ENCODE assay signal across 24 mouse cellular contexts in the genomic region with DNA sequence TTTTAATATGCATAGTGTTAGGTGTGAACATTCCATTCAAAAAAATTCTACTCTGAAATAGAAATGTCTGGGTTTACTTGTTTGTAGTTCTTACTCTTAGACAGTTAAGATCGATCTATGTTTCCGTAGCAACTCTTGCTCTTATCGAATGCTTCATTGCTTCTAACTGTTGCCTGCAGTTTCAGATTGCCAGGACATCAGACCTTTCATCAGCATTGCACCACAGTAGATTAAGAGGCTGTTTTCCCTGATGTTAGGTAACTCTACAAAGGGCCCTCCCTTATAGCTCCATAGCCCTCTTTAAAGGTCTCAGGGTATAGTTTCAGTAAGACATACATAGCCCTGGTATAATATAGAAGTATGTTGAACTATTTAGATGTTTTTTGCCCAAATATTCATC. TPM values are rescaled to one million over a fixed set of nuclear protein-coding genes. Genes with fewer than 3 reads are reported as not detected.
A peak's percentile ranks its signal among the peaks of the same experiment; 100 is the strongest.
DNase-seq lines count a peak whose midpoint lies in the region; ATAC-seq and TF ChIP-seq lines count a peak whose summit lies in the region.
"Had no signal": no experiment of that assay in that cellular context is flagged by ENCODE, and none has a peak within 500 bp of the region (broad histone marks: within the 10 kb centered on the region; RNA-seq: fewer than 3 reads in every experiment).

No protein-coding gene starts in this region.

- H3K9me3 ChIP-seq in MEL (replicated peaks; ENCODE audit: insufficient read depth, low read length) = no peaks in the 10 kb centered on the region
- H3K9me3 ChIP-seq in liver, embryonic 12.5 days (replicated peaks) = no peaks in the 10 kb centered on the region
- H3K9me3 ChIP-seq: forebrain, embryonic 15.5 days; limb, embryonic 10.5 days had no signal

- no peak for TF ChIP-seq POLR2A in MEL (IDR thresholded peaks at IDR 0.05; ENCODE audit: control insufficient read depth in 1 of 2, insufficient read depth in 1 of 2, low read depth in 1 of 2, low read length in 2 of 2, poor library complexity in 1 of 2)

- peak; percentile 90 for ATAC-seq in liver, embryonic 12.5 days
- ATAC-seq in megakaryocyte progenitor cell, adult 5-6 weeks (replicated peaks; ENCODE audit: poor library complexity) = peak; percentile 78
- no peak for ATAC-seq in activated CD4-positive, CD25-positive, alpha-beta regulatory T cell, adult 4 months
- ATAC-seq: forebrain, embryonic 15.5 days had no signal

- H3K36me3 ChIP-seq in MEL (ENCODE audit: control insufficient read depth in 1 of 2, insufficient read depth in 2 of 2, low read length in 2 of 2) = peaks cover 0 to 33% of the 10 kb centered on the region in 2 experiments; a peak in 2 of 4 replicates
- no peaks in the 10 kb centered on the region for H3K36me3 ChIP-seq in liver, embryonic 12.5 days
- H3K36me3 ChIP-seq: forebrain, embryonic 15.5 days; limb, embryonic 10.5 days had no signal

- H3K27me3 ChIP-seq in MEL (ENCODE audit: control insufficient read depth in 1 of 2, insufficient read depth in 2 of 2, low read length in 2 of 2) = no peaks in the 10 kb centered on the region
- no peaks in the 10 kb centered on the region for H3K27me3 ChIP-seq in liver, embryonic 12.5 days (replicated peaks)
- H3K27me3 ChIP-seq: forebrain, embryonic 15.5 days had no signal

- no peak overlapping the region for H3K27ac ChIP-seq in MEL (ENCODE audit: control insufficient read depth, low read depth, low read length)
- H3K27ac ChIP-seq in liver, embryonic 12.5 days = peak overlapping the region; percentile 92
- H3K27ac ChIP-seq: forebrain, embryonic 15.5 days; limb, embryonic 10.5 days had no signal

- no peak for TF ChIP-seq CTCF in MEL (IDR thresholded peaks at IDR 0.05 in 2 of 3, conservative IDR thresholded peaks at IDR 0.05 in 1 of 3; ENCODE audit: control insufficient read depth in 1 of 3, insufficient read depth in 1 of 3, low read depth in 2 of 3, low read length in 3 of 3, poor library complexity in 1 of 3, severe bottlenecking in 1 of 3)

- H3K9ac ChIP-seq in MEL (ENCODE audit: control insufficient read depth, low read depth, low read length, poor library complexity, severe bottlenecking) = no peak overlapping the region
- H3K9ac ChIP-seq in liver, embryonic 12.5 days = no peak overlapping the region
- H3K9ac ChIP-seq: forebrain, embryonic 15.5 days had no signal

- H3K4me2 ChIP-seq in liver, embryonic 12.5 days = peak overlapping the region; percentile 22
- H3K4me2 ChIP-seq: forebrain, embryonic 15.5 days had no signal

- TF ChIP-seq RAD21 in MEL (IDR thresholded peaks at IDR 0.05; ENCODE audit: low read depth, low read length) = no peak

- 24% methylated on average over 3 of the region's 3 CpGs for WGBS in liver, embryonic 12.5 days (ENCODE audit: insufficient replicate concordance)

- peak; percentile 67 for DNase-seq in MEL (ENCODE audit: low read depth, low spot score)
- DNase-seq in c-Kit-positive CD71-positive TER-119-negative erythroid progenitor cells, embryonic 14.5 days (ENCODE audit: low read depth) = peak; percentile 54
- DNase-seq in frontal cortex, postnatal 36 days (ENCODE audit: low spot score in 2 of 2) = no peak
- no peak for DNase-seq in right cerebral cortex, adult 18-20 months
- DNase-seq: adrenal gland, postnatal 14 days; cerebellum, adult 2 months; cerebellum, postnatal 36 days; gastrocnemius, postnatal 36 days; kidney, adult 2 months; kidney, postnatal 36 days; lung, adult 18-20 months; lung, postnatal 14 days; retina, postnatal 1 day; right cerebral cortex, postnatal 4 days had no signal

- no peak overlapping the region for H3K4me3 ChIP-seq in MEL (ENCODE audit: control insufficient read depth in 1 of 2, insufficient read depth in 1 of 2, low read depth in 2 of 2, low read length in 2 of 2)
- no peak overlapping the region for H3K4me3 ChIP-seq in liver, embryonic 12.5 days
- H3K4me3 ChIP-seq: forebrain, embryonic 15.5 days; limb, embryonic 10.5 days had no signal

- TF ChIP-seq EP300 in MEL (IDR thresholded peaks at IDR 0.05; ENCODE audit: low read depth in 1 of 2, low read length in 2 of 2) = peak; percentile 92 to 98

- no peaks in the 10 kb centered on the region for H3K79me2 ChIP-seq in MEL (ENCODE audit: control insufficient read depth, insufficient read depth, low read length, poor library complexity)

- peaks cover 17 to 41% of the 10 kb centered on the region in 2 experiments for H3K4me1 ChIP-seq in MEL (ENCODE audit: control insufficient read depth in 1 of 2, insufficient read depth in 2 of 2, low read length in 2 of 2)
- H3K4me1 ChIP-seq in liver, embryonic 12.5 days = peaks cover 53% of the 10 kb centered on the region
- H3K4me1 ChIP-seq: forebrain, embryonic 15.5 days; limb, embryonic 10.5 days had no signal

TF ChIP-seq in MEL, 35 proteins besides CTCF, POLR2A, EP300 and RAD21:
- TF ChIP-seq MAX (IDR thresholded peaks at IDR 0.05; ENCODE audit: low read length) (no peak), ZMIZ1 (IDR thresholded peaks at IDR 0.05; ENCODE audit: low read depth, low read length) (0 out of 2 replicates have a peak, but pooled peaks have one; percentile 22), CHD1 (IDR thresholded peaks at IDR 0.05; ENCODE audit: low read depth, low read length) (no peak), BHLHE40 (IDR thresholded peaks at IDR 0.05; ENCODE audit: borderline replicate concordance, low read depth, low read length) (no peak), GABPA (IDR thresholded peaks at IDR 0.05; ENCODE audit: low read depth, low read length) (no peak), SIN3A (IDR thresholded peaks at IDR 0.05; ENCODE audit: low read length) (peak; percentile 86), TCF12 (IDR thresholded peaks at IDR 0.05; ENCODE audit: low read depth, low read length) (peak; percentile 99), ETS1 (IDR thresholded peaks at IDR 0.05; ENCODE audit: low read depth, low read length) (peak; percentile 90), USF2 (IDR thresholded peaks at IDR 0.05; ENCODE audit: borderline replicate concordance in 1 of 2, insufficient read depth in 1 of 2, low read depth in 1 of 2, low read length in 2 of 2) (no peak), MAZ (IDR thresholded peaks at IDR 0.05; ENCODE audit: low read depth, low read length) (no peak), MYB (IDR thresholded peaks at IDR 0.05; ENCODE audit: low read depth, low read length) (peak; percentile 81), TAL1 (IDR thresholded peaks at IDR 0.05; ENCODE audit: low read length) (peak; percentile 52), GATA1 (IDR thresholded peaks at IDR 0.05; ENCODE audit: low read depth, low read length) (peak; percentile 96)
TF ChIP-seq in MEL: peak in this region for 7.

RNA-seq across cellular contexts. Expression of a gene that starts 46.7 kb away (rescaled TPM):
- not detected in 2 replicates for total RNA-seq in MEL (2012; rRNA removed)
- polyA plus RNA-seq in MEL (2012; ENCODE audit: insufficient read depth in 1 of 2, insufficient read length in 2 of 2, low read depth in 1 of 2, low replicate concordance in 2 of 2, missing spikeins in 1 of 2) = not detected
- polyA plus RNA-seq in liver, embryonic 12.5 days (2016; fragmentation: Nextera tagmentation; extraction: Ambion mirVana) = not detected in 2 replicates
- total RNA-seq in megakaryocyte progenitor cell, adult 5-6 weeks (2015) = not detected in 2 replicates
- not detected in 2 replicates for total RNA-seq in megakaryocyte progenitor cell, adult 5-6 weeks (2017)
- not detected for polyA plus RNA-seq in activated CD4-positive, CD25-positive, alpha-beta regulatory T cell, adult 4 months (2017; shearing (Covaris generic))
- total RNA-seq: adrenal gland, postnatal 14 days; gastrocnemius, postnatal 36 days; left cerebral cortex, adult 8-10 months had no signal
- polyA plus RNA-seq: brain, embryonic 14.5 days; C2C12; cerebellum, adult 2 months; forebrain, embryonic 15.5 days; hindbrain, embryonic 11.5 days; kidney, adult 2 months; limb, embryonic 10.5 days; thymus, postnatal 0 days had no signal

Comparison
In these comparisons a context has a peak if more than half of its experiments do, and no peak if none do; other contexts are left out.
1. DNase-seq: peak in MEL (single experiment) and c-Kit-positive CD71-positive TER-119-negative erythroid progenitor cells, embryonic 14.5 days (single experiment); none in frontal cortex, postnatal 36 days (0 of 2) and right cerebral cortex, adult 18-20 months (single experiment).